Mouse (Mus musculus) intestine, embryonic 16.5 days (tissue): ENCODE measurements at regions not wholly inside any gene's neighbourhood (a gene's known extent, or its start where the extent isn't known, plus 50 kb on each side); places are given as distances from the start of the nearest gene placed in this dataset.

ENCODE experiments used
- ATAC-seq: fragments of 200-750 bp; cut with Nextera tagmentation; 2 replicates; pipeline ENCODE4 v1.8.0; 2017; ENCODE audit warnings: moderate TSS enrichment, moderate library complexity
- H3K27ac ChIP-seq: fragments of 300-500 bp; sonication (generic); 2 replicates; pipeline ENCODE4 v1.5.1; 2014; ENCODE audit warnings: mild to moderate bottlenecking, low read length
- H3K27me3 ChIP-seq: fragments of 300-500 bp; sonication (generic); replicated peaks from 2 replicates; pipeline ENCODE4 v1.6.1; 2014; ENCODE audit warnings: low read length, control low read depth, mixed read lengths; ENCODE audit not compliant: control insufficient read depth, insufficient read depth
- H3K36me3 ChIP-seq: fragments of 300-500 bp; sonication (generic); 2 replicates; pipeline ENCODE4 v1.6.1; 2014; ENCODE audit warnings: low read length, control low read depth; ENCODE audit not compliant: control insufficient read depth, insufficient read depth
- H3K4me1 ChIP-seq: fragments of 300-500 bp; sonication (generic); 2 replicates; pipeline ENCODE4 v1.6.1; 2014; ENCODE audit warnings: low read length, control low read depth, mixed read lengths; ENCODE audit not compliant: control insufficient read depth, insufficient read depth
- H3K4me2 ChIP-seq: fragments of 300-500 bp; sonication (generic); 2 replicates; pipeline ENCODE4 v1.6.1; 2014; ENCODE audit warnings: low read depth, low read length, control low read depth
- H3K4me3 ChIP-seq: fragments of 300-500 bp; sonication (generic); 2 replicates; pipeline ENCODE4 v1.5.1; 2014; ENCODE audit warnings: mild to moderate bottlenecking, low read length
- H3K9ac ChIP-seq: fragments of 300-500 bp; sonication (generic); 2 replicates; pipeline ENCODE4 v1.6.1; 2014; ENCODE audit warnings: low read depth, low read length
- H3K9me3 ChIP-seq: fragments of 300-500 bp; sonication (generic); 2 replicates; pipeline ENCODE4 v1.6.1; 2016; ENCODE audit warnings: low read length, control low read depth; ENCODE audit not compliant: control insufficient read depth
- WGBS: fragments of 180-500 bp; shearing (Covaris S2); extraction: QIAGEN DNeasy Blood & Tissue Kit; methylation state at CpG from one replicate; pipeline ENCODE4 v1.1.7; 2014; 5-methylcytosine and 5-hydroxymethylcytosine counted together

DNA sequence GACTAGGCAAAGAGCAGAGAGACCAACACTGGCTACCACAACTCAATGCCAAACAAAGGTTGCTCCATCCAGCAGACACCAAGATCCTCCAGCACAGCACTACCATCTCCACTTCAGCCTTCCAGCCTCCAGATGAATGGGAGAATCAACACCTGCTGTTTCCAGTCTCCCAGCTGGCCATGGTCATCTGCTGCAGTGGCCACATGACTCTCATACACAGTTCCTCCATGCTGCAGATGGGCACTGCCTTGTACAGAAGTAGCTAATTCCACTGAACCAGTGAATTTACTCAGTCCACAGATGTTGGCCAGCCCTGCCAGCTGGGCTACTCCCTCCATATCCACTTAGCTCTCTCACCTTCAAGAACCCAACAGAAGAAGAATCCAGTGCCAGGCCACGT, 63.0 kb upstream of the Vstm5 start:
- Histone ChIP-seq H3K4me2 (no peak overlapping the region), H3K9me3 (no peaks in the 10 kb centered on the region), H3K27ac (no peak overlapping the region), H3K27me3 (no peaks in the 10 kb centered on the region), H3K4me1 (no peaks in the 10 kb centered on the region), H3K4me3 (no peak overlapping the region), H3K9ac (no peak overlapping the region), H3K36me3 (no peaks in the 10 kb centered on the region)
- 94% methylated on average over 1 of the region's 1 CpGs for WGBS
- no peak for ATAC-seq

GRCm38 (mm10) chr9:15175412-15175811, 63.4 kb upstream of the Vstm5 start:
- ATAC-seq, result no peak
- no peaks in the 10 kb centered on the region for H3K4me1 ChIP-seq
- 85% methylated on average over 1 of the region's 1 CpGs for WGBS

DNA sequence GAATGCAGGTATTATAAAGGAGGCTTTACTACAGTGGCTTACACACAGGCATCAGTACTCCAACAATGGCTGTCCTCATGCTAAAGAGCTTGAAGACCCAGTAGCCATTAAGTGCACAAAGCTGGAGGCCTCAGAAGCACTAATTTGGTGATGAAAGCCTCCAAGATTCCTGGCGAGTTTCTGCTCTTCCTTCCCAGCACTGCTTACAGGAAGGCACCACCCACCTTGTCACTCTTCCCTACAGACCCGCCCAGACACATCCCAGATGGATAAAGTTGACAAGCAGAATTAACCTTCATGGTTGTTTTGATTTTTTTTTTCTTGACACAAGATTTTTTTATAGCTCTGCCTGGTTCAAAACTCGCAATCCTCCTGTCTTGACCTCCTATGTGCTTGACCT, 59.0 kb upstream of the Hephl1 start:
- Histone ChIP-seq H3K9me3 (no peaks in the 10 kb centered on the region), H3K4me1 (no peaks in the 10 kb centered on the region), H3K9ac (no peak overlapping the region), H3K4me3 (no peak overlapping the region), H3K4me2 (no peak overlapping the region), H3K27ac (no peak overlapping the region), H3K27me3 (no peaks in the 10 kb centered on the region), H3K36me3 (no peaks in the 10 kb centered on the region)
- no peak for ATAC-seq
- WGBS, result 30% methylated on average over 3 of the region's 3 CpGs

More at GRCm38 (mm10) chr9:15175412-15175811, 63.4 kb upstream of the Vstm5 start:
- no peak overlapping the region for H3K4me2 ChIP-seq
- no peak overlapping the region for H3K4me3 ChIP-seq
- no peak overlapping the region for H3K9ac ChIP-seq
- H3K27me3 ChIP-seq, result no peaks in the 10 kb centered on the region
- H3K27ac ChIP-seq, result no peak overlapping the region
- H3K9me3 ChIP-seq, result no peaks in the 10 kb centered on the region
- no peaks in the 10 kb centered on the region for H3K36me3 ChIP-seq

- Histone ChIP-seq H3K9me3 (no peaks in the 10 kb centered on the region), H3K4me2 (no peak overlapping the region), H3K36me3 (no peaks in the 10 kb centered on the region), H3K27me3 (no peaks in the 10 kb centered on the region), H3K4me3 (no peak overlapping the region), H3K27ac (no peak overlapping the region), H3K4me1 (no peaks in the 10 kb centered on the region), H3K9ac (no peak overlapping the region)
- 54% methylated on average over 1 of the region's 1 CpGs for WGBS
- 0 out of 2 replicates have a peak, but pooled peaks have one; percentile 74 for ATAC-seq
Observed at GRCm38 (mm10) chr9:15169714-15170113, 57.8 kb upstream of the Hephl1 start.

GRCm38 (mm10) chr9:15168961-15169360, 57.1 kb upstream of the Hephl1 start:
- Histone ChIP-seq H3K27me3 (no peaks in the 10 kb centered on the region), H3K27ac (no peak overlapping the region), H3K4me3 (no peak overlapping the region), H3K9me3 (0 out of 2 replicates have a peak, but pooled peaks cover 3% of the 10 kb centered on the region), H3K9ac (no peak overlapping the region), H3K4me2 (no peak overlapping the region), H3K36me3 (no peaks in the 10 kb centered on the region), H3K4me1 (no peaks in the 10 kb centered on the region)
- ATAC-seq, result no peak
- 80% methylated on average over 6 of the region's 6 CpGs for WGBS

DNA sequence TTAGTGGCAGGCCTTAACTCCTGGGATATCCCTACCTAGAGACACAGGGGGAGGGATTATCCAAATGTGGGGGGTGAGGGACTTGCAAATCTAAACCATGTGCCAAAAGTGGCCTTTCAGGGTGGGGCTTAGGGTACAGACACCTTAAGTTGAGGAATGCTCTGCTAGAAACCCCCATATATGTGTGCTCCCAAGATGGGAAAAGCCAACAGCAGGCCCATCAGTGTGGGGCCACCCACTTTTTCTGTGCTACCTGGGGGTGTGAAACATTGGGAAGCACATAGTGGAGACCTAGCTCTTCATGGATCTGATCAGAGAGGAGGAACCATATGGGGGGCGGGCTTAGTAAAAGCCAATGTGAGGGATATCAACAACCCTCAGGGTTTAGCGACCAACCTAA, 55.0 kb upstream of the Hephl1 start:
- ATAC-seq, result no peak
- H3K4me2 ChIP-seq, result no peak overlapping the region
- H3K9ac ChIP-seq, result no peak overlapping the region
- H3K36me3 ChIP-seq, result no peaks in the 10 kb centered on the region
- H3K9me3 ChIP-seq, result peaks cover 7% of the 10 kb centered on the region; the same call in 1 of the 2 replicates
- WGBS, result 88% methylated on average over 2 of the region's 2 CpGs
- H3K4me1 ChIP-seq, result no peaks in the 10 kb centered on the region
- no peaks in the 10 kb centered on the region for H3K27me3 ChIP-seq
- H3K4me3 ChIP-seq, result no peak overlapping the region
- no peak overlapping the region for H3K27ac ChIP-seq

DNA sequence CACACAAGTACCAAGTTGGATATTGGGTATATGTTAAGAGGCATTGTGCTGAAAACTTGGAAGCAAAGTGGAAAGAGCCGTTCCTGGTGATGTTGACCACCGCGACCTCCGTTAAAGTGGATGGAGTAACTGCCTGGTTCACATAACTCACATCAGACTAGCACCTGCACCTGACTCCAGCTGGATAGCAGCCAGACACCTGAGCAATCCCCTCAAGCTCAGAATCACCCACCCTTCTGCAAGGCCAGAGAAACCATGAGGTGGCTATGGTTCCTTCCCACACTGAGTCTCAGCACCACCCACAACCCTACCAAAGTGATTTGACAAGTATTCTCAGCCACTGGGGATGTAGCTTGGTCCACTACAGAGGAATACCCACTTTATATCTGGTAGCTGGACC, 54.6 kb upstream of the Hephl1 start:
- Histone ChIP-seq H3K4me2 (no peak overlapping the region), H3K27ac (no peak overlapping the region), H3K36me3 (no peaks in the 10 kb centered on the region), H3K27me3 (no peaks in the 10 kb centered on the region), H3K4me1 (no peaks in the 10 kb centered on the region), H3K9ac (no peak overlapping the region), H3K4me3 (no peak overlapping the region), H3K9me3 (peaks cover 11% of the 10 kb centered on the region)
- no peak for ATAC-seq
- WGBS, result 95% methylated on average over 4 of the region's 4 CpGs
